Mouse (Mus musculus) spleen, postnatal 14 days (tissue): ENCODE data around the gene Csde1.

Source experiments
- DNase-seq, 2 experiments: peaks; one replicate each; pipeline ENCODE4 v3.0.0; 2021 to 2022; ENCODE audit warnings: low spot score in 2 of 2

Gene Csde1

DNA sequence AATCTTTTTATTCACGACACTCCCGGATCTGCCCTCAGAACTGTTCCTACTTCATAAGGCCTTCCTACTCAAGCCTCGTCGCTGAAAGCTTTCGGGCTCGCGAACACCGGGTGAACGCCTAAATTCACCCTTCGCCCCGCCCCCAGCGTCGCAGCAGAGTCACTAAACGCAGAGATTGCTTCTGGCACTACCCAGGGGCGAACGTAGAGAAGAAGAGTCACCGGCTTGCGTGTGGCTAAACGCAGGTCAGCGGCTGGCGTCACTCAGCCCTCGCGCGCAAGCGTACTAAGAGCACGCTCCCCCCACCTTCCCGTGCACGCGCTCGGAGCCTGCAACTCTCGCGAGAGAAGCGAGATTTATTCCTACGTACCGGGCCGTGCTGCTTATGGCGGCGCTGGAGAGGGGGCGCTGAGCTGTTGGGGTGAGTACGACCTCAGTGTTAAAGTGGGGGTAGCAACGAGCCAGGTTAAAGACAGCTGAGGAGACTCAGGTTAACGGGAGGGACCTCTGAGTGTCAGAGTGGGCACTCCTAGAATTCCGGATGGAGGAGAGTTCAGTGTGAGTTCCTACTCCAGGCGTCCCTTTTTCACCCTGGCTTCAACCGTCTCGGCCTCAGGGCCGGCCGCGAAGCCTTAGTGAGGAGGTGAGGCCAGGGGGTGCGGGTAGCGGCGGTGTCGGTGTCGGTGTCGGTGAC, at the start of gene Csde1:
TSS of gene Csde1 (plus strand) at position 178 of the 694 bp plus-strand sequence.
- peak; percentile 91 to 95 for DNase-seq

DNA sequence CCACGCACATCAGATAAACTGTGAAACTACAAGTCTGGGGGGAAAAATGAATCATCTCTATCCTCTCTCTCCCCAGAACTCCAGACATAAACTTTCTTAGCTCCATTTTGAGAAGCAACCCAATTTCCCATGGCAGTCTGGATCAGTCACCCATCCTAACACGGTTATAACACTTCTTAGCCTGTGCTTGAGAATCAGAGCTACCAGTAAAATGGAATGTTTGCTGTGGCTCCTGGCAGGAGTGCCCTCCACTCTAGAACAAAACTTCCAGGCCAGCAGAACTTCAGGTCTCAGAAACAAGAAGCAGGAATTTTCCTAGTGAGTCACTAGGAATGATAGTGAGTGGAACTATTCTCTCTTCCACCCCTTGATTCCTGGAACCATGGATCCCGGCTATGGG, 49.7 kb upstream of the Csde1 start:
- no peak for DNase-seq

DNA sequence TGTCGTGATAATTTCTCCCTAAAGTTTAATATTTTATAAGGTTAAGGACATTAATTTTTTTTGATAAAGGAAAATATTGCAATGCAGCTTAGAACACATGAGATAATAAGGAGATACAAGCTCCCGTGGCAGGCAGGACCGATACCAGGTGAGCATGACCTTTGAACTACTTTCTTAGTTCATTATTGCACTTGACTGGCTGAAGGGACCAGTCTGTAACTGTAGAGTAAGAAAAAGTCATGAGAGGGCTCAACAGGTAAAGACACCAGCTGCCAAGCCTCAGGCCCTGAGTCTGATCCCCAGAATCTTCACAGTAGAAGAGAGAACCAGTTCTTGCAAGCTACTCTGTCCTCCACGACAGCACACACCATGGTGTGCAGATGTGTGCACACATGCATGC, 43.3 kb upstream of the Csde1 start:
- no peak for DNase-seq

DNA sequence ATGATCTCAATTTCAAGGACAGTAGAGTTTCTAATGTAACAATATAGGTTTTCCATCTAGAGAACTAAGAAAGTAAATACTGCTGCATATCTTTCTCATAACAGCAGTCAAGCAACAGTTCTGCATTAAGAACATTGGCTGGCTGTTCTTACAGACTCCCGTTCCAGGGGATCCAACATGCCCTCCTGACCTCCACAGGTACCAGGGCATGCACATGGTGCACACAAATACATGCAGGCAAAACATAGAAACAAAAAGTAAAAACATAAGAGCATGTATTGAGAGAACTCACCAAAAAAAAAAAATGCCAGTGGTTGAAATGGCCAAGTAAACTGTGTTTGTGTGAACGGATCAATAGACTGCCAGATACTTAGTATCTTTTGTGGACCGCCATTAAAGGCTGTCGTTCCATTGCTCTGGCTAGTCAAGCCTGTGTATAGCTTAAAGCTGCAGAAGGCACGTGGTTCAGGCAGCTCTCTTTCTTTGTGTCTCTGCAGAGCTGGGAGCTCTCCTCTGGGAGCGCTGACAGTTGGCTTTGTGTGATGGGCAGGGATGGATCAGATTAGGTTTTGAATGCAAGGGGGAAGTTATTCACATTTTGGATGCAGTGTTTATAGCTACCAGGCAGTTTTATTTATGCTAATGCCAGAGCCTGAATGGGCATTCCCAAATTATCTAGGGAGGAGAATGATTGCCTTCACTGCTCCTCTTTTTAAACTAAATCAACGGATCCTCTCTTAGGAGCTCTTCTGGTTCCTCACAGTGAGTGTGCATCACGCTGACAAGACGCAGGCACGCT, 40.5 kb upstream of the Csde1 start:
- DNase-seq: no peak

DNA sequence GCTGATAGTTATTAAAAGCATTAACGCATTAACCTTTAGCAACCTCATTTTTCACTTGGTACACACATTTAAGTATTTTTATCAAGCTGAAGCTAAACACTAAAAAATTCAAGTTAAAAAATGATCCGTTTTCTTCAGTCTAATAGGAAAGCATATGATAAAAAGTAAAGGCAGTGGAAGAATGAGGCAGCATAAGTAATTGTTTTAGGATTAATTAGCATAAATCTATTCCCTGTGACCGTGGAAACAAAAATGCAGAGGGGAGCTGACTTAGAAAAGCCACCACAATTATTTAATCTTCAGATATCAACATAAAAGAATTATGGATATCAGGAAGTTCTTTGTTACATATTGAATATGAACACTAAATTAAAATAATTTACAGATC, 39.9 kb upstream of the Csde1 start:
- DNase-seq: no peak

DNA sequence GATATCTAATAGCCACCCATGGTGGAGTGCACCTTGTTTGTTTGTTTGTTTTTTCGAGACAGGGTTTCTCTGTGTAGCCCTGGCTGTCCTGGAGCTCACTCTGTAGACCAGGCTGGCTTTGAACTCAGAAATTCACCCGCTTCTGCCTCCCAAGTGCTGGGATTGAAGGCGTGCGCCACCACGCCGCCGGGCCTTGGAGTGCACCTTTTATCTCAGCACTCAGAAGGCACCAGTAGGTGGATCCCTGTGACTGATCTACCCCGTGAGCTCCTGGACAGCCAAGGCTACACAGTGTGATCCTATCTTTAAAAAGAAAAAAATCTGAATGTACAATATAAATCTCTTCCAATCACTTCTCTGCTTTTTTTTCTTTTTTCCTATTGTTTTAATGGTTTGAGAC, 29.2 kb upstream of the Csde1 start:
- DNase-seq: no peak

DNA sequence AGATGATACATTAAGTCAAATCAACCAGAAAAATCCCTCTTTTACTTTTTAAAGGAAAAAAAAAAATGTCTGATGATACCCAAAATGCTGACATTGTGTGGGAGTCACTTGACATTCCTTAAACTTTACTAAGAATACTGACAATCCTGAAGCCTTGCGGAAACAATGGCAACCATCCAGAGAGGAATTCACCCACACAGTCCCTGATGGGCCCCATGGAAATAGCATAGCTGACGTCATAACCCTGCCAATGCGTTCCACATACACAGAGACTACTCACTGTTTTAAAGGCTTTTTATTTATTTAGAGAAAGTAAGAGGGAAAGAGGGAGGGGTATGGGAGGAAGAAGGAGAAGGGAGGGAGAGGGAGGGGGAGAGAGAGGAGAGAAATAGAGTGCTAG, 27.3 kb upstream of the Csde1 start:
- no peak for DNase-seq

DNA sequence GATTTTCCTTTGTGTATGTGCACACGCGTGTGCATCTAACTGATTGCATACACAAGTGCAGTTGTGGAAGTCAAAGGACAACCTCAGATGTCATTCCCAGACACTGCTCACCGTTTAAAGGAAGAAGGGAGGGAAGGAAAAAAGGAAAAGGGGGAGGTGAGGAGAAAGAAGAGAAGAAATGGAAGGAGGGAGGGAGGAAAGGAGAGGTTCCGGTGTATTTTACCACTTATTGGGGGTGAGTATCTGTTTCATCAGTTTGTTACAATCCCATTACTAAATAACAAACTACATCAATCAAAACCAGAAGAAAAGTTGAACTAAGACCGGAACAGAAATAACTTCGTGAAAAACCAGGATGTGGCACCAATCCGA, 25.0 kb upstream of the Csde1 start:
- DNase-seq: no peak

DNA sequence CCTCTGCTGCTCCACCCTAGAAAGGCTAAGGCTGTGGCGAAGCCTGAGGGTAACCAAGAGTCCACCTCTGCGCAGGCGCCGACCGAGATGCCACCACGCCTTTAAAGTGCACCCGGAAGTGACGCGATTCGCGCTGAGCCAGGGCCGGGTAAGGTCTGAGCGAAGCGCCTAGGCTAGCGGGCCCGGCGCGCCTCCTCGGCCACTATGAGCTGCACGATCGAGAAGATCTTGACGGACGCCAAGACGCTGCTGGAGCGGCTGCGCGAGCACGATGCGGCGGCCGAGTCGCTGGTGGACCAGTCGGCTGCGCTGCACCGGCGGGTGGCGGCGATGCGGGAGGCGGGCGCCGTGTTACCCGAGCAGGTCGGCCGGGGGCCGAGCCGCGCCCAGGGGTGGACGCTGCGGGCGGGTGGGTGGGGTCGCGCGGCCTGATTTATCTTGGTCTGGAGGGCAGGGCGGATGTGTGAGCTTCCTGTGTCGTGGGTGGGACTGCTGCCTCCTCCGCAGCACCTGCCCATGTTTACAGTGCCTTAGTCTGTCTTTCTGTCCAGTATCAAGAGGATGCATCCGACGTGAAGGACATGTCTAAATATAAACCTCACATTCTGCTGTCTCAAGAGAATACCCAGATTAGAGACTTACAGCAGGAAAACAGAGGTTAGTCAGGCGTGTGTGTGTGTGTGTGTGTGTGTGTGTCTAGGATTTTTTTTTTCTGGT, 24.5 kb upstream of the Csde1 start, which contains the start of gene Sike1:
TSS of gene Sike1 (plus strand) at position 104 of the 717 bp plus-strand sequence.
- peak; percentile 84 to 90 for DNase-seq

DNA sequence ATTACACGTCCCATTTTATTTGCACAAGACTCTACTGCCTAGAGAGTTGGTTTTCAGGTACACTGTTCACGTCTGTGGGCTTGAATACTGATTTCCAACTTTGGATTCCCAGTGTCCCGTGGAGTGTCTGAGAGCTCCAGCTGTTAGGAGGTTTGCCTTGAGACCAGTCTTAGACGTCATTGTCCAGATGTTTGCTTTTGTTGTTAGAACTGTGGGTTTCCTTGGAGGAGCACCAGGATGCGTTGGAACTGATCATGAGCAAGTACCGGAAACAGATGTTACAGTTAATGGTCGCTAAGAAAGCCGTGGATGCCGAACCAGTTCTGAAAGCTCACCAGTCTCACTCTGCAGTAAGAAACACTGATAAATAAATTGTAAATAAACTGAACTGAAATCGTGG, 23.2 kb upstream of the Csde1 start:
- DNase-seq: no peak

DNA sequence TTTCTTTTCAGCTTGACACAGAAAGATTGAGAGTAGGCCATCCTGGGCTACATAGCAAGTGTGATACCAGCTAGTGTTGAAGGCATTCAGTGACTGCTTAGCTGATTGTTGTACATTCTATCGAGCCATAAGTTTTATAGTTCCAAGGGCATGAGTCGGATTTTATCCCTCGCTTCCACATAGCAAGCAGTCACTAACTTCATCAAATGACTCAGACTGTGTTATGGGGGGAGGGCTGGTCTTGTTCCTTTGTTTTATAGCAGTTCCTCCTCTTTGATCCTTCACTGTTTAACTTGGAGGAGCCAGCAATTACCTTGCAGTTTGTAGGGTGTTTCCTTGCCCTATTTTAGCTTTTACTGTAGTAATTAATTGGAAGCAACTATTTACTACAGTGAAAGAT, 22.6 kb upstream of the Csde1 start:
- no peak for DNase-seq

DNA sequence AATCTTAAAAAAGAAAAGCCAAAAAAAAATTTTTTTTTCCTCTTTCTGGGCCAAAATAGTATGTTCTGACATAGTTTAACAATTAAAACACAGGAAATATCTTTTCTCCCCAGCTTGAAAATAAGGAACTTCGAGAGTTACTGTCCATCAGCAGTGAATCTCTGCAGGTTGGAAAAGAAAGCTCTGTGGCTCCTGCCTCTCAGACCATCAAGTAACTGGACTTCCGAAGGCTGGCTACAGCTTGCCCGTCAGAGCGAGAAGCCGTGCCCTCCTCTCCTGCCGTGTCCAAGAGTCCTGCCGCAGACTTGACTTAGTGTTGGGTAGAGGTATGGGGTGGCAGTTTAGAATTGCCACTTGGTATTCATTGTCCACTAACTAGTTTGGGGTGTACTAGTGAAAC, 18.6 kb upstream of the Csde1 start:
- DNase-seq: no peak

DNA sequence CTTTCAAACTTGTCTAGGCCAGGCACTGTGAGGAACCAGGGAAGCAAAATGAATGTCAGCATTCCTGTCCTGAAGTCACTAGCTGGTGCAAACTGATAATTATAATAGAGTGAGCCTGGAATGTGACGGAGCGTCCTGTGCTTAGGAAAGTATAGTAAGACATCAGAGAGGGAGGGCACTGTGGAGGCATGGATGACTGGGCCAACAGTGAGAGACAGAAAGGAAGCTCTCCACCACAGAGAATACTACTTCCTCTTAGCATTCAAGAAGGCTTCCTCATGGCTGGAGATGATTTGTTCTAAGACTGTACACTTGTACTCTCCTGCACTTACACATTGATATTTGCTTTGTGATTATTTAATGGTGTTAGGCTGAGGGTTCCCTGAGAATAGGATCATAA, 2.9 kb upstream of the Csde1 start:
- no peak for DNase-seq

DNA sequence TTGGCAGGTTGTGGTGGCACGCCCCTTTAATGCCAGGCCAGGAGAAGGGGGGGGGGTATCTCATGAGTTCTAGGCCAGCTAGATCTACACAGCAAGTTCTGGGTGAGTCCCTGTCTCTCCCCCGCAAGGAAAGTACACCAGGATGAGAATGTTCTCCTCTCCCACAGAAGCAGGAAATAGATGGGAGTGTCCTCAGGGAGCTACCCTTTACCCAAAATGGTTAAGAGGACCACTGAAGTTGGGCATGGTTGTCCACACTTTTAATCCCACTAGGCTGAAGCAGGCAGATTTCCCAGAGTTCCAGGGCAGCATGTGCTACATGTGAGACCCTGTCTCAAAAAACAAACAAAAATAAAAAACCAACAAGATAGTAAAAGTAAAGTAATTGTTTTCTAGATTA, 764 bp upstream of the Csde1 start:
- no peak for DNase-seq

DNA sequence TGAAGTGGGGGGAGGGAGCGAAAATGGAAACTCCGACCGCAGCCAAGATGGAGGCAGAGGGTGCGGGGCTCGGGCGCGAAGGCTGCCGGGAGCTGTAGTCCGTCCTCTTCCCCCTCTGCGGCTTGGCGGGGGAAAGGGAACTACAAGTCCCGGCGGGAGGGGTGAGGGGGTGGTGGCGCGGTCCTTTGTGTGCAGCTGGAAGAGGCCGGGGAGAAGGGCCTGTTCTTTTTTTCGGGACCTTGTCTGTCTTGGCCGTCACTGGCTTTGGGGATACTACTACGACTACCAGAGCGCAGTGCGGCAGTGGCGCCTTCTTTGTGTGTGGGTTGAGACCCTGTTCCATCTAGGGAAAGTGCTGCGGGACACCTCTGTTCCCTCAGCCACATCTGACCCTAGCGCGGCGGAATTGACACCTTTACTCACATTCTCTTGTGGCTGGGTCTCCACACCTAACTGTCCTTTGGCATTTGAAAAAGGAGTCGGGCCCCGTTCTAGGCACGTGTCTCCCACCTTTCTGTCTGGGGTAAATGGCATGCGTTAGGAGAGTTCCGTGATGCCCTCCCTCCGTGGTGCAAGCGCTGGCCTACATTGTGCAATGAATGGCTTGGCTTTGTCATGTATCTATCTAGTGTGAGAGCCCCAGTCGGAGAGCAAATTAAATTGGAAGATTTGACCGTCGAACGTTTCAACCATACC, 865 bp downstream of the Csde1 start:
- peak; percentile 74 to 83 for DNase-seq

DNA sequence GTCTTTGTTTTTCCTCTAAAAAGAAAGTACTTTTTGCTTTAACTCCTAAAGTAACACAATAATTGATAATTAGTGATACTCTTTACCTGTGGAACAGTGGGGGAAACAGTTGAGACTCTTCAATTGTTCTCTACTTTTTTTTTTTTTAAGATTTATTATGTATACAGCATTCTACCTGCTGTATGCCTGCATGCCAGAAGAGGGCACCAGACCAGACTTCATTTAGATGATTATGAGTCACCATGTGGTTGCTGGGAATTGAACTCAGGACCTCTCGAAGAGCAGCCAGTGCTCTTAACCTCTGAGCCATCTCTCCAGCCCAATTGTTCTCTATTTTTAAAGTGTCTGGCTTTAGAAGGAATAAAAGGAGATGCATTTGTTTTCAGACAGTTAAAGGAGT, 5.9 kb downstream of the Csde1 start:
- DNase-seq: no peak

DNA sequence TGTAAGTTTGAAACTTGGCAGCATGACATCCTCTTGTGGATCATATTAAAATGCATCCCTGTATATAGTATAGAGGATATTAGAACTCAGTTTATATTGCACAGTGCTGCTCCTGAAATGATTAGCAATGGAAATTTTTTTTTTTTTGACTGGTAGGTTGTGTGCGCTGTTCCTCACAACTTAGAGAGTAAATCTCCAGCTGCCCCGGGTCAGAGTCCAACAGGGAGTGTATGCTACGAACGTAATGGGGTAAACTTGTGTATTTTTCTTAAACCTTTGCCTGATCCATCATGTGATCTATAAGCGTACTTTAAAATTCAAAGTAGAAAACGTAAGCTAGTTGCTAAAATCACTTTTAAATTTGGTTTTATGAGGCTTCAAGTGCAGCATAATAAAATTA, 20.1 kb downstream of the Csde1 start:
- no peak for DNase-seq

DNA sequence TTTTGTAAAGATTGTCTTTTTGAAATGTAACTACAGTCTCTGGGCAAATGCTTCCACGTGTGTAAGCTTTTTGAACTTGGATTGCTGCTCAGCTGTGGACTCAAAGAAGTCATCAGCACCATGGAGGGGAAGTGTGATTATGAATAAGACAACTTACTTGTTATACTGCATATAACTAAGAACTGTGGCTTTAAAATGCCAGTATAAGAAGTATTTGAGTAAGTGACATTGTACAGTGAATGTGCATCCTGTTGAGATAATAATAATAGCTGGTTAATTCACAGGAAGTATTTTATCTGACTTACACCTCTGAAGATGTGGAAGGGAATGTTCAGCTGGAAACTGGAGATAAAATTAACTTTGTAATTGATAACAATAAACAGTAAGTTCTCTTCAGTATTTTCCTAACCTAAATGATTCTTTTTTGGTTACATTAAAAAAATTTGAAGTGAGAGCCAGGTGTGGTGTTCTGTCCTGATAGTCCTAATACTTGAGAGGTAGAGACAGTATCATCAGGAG, 20.7 kb downstream of the Csde1 start:
- no peak for DNase-seq

DNA sequence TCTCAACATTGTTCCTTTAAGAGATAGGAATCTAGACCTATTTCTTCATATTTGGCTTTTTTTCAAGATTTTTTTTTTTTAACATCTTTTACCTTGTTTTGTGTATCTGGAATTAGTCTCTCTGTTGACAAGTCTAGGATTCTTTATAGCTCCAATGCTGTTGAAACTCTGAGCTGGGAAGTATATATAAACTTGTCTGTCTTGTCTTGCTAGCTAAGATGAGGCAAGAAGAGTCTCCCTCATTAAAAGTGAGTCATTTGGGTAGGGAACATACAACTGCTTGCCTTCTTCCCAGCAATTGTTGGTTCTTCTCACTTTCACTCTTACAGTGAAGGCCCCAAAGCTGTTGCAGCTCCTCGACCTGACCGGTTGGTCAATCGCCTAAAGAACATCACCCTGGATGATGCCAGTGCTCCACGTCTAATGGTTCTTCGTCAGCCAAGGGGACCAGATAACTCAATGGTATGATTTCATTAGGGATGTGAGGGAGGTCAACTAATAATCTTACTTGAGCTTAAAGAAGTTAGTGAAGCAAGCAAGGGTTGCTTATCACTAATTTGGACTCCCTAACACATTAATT, 35.9 kb downstream of the Csde1 start:
- no peak for DNase-seq

DNA sequence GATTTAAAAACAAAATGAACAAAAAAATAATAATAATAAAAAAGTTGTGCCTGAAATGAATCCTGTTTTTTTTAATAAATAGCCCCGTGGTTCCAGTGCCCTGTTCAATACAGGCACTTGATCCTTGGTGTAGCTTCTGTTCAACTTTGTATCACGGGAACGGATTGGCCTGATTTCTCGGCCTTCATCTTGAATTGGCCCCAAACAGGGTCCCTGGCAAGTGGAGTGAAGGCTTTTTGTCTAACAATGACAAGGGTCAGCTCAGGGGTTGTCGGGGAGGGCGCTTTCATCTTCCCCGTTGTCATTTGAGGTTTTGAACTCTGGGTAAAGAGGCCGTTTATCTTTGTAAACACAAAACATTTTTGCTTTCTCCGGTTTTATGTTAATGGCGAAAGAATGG, 37.5 kb downstream of the Csde1 start:
- DNase-seq: no peak
